Mouse (Mus musculus) liver, embryonic 16.5 days (tissue): ENCODE data around the gene C1qtnf2. TPM values are rescaled to one million over a fixed set of nuclear protein-coding genes. Genes with fewer than 3 reads are reported as not detected.

ENCODE experiments used
- ATAC-seq: fragments of 200-750 bp; cut with Nextera tagmentation; 2 replicates; pipeline ENCODE4 v1.8.0; 2017; ENCODE audit warnings: low read depth, mild to moderate bottlenecking, moderate number of reproducible peaks, moderate library complexity
- H3K27ac ChIP-seq: fragments of 300-500 bp; sonication (generic); 2 replicates; pipeline ENCODE4 v1.5.1; 2014; ENCODE audit warnings: mild to moderate bottlenecking, low read length
- H3K27me3 ChIP-seq: fragments of 300-500 bp; sonication (generic); 2 replicates; pipeline ENCODE4 v1.6.1; 2014; ENCODE audit warnings: low read depth, low read length, mixed read lengths; ENCODE audit not compliant: control insufficient read depth, insufficient read depth
- H3K36me3 ChIP-seq: fragments of 300-500 bp; sonication (generic); 2 replicates; pipeline ENCODE4 v1.6.1; 2014; ENCODE audit warnings: mild to moderate bottlenecking; ENCODE audit not compliant: control insufficient read depth, insufficient read depth
- H3K4me1 ChIP-seq: fragments of 300-500 bp; sonication (generic); 2 replicates; pipeline ENCODE4 v1.6.1; 2014; ENCODE audit warnings: low read depth, low read length, mixed read lengths; ENCODE audit not compliant: control insufficient read depth
- H3K4me2 ChIP-seq: fragments of 300-500 bp; sonication (generic); 2 replicates; pipeline ENCODE4 v1.6.1; 2014; ENCODE audit warnings: low read depth, low read length, mixed read lengths
- H3K4me3 ChIP-seq: fragments of 300-500 bp; sonication (generic); 2 replicates; pipeline ENCODE4 v1.5.1; 2014; ENCODE audit warnings: low read depth, mild to moderate bottlenecking, low read length
- H3K9ac ChIP-seq: fragments of 300-500 bp; sonication (generic); 2 replicates; pipeline ENCODE4 v1.6.1; 2014; ENCODE audit warnings: low read depth, low read length
- H3K9me3 ChIP-seq: fragments of 300-500 bp; sonication (generic); replicated peaks from 2 replicates; pipeline ENCODE4 v1.6.1; 2016; ENCODE audit warnings: low read length; ENCODE audit not compliant: control insufficient read depth
- WGBS: fragments of 180-500 bp; shearing (Covaris S2); extraction: QIAGEN DNeasy Blood & Tissue Kit; methylation state at CpG from one replicate; pipeline ENCODE4 v1.1.7; 2014; ENCODE audit not compliant: insufficient replicate concordance; 5-methylcytosine and 5-hydroxymethylcytosine counted together
- polyA plus RNA-seq: library from polyadenylated mRNA; unstranded; fragments of >200 nt; fragmentation: Nextera tagmentation; extraction: Ambion mirVana; gene quantifications from 2 replicates; pipeline ENCODE4 v1.2.1, GENCODE M21; 2015

The C1qtnf2 gene
- polyA plus RNA-seq, 1 experiment from 2014 or later: 1.3 TPM

- Histone ChIP-seq H3K9ac (no peak overlapping the region), H3K4me1 (no peaks in the 10 kb centered on the region), H3K4me2 (no peak overlapping the region), H3K36me3 (peaks cover 82% of the 10 kb centered on the region), H3K27me3 (no peaks in the 10 kb centered on the region), H3K27ac (no peak overlapping the region), H3K4me3 (no peak overlapping the region), H3K9me3 (no peaks in the 10 kb centered on the region)
- WGBS: 87% methylated on average over 13 of the region's 13 CpGs
- no peak for ATAC-seq
Measured at GRCm38 (mm10) chr11:43443183-43443582, 30.9 kb upstream of the C1qtnf2 start.

- no peak for ATAC-seq
- no peak overlapping the region for H3K4me2 ChIP-seq
- no peaks in the 10 kb centered on the region for H3K27me3 ChIP-seq
- no peaks in the 10 kb centered on the region for H3K9me3 ChIP-seq
- no peak overlapping the region for H3K27ac ChIP-seq
- H3K4me3 ChIP-seq: no peak overlapping the region
- WGBS: 68% methylated on average over 2 of the region's 2 CpGs
- H3K4me1 ChIP-seq: no peaks in the 10 kb centered on the region
- H3K36me3 ChIP-seq: peaks cover 23% of the 10 kb centered on the region
- H3K9ac ChIP-seq: no peak overlapping the region
Measured at GRCm38 (mm10) chr11:43449916-43450315, 24.2 kb upstream of the C1qtnf2 start.

- no peak for ATAC-seq
- H3K9me3 ChIP-seq: no peaks in the 10 kb centered on the region
- WGBS: 33% methylated on average over 4 of the region's 4 CpGs
- H3K4me1 ChIP-seq: no peaks in the 10 kb centered on the region
- H3K4me3 ChIP-seq: no peak overlapping the region
- H3K27me3 ChIP-seq: no peaks in the 10 kb centered on the region
- no peak overlapping the region for H3K27ac ChIP-seq
- H3K4me2 ChIP-seq: no peak overlapping the region
- H3K36me3 ChIP-seq: peaks cover 9% of the 10 kb centered on the region
- H3K9ac ChIP-seq: no peak overlapping the region
Measured at GRCm38 (mm10) chr11:43451322-43451721, 22.8 kb upstream of the C1qtnf2 start.

GRCm38 (mm10) chr11:43452266-43452665 is 21.8 kb upstream of the C1qtnf2 start:
- no peak overlapping the region for H3K4me2 ChIP-seq
- no peak overlapping the region for H3K4me3 ChIP-seq
- H3K27ac ChIP-seq: no peak overlapping the region
- H3K36me3 ChIP-seq: peaks cover 3% of the 10 kb centered on the region; the same call in 1 of the 2 replicates
- no peak for ATAC-seq
- no peaks in the 10 kb centered on the region for H3K27me3 ChIP-seq
- H3K9ac ChIP-seq: no peak overlapping the region
- H3K9me3 ChIP-seq: no peaks in the 10 kb centered on the region
- H3K4me1 ChIP-seq: no peaks in the 10 kb centered on the region
- 50% methylated on average over 2 of the region's 2 CpGs for WGBS

- Histone ChIP-seq H3K4me3 (no peak overlapping the region), H3K27ac (no peak overlapping the region), H3K9ac (no peak overlapping the region), H3K9me3 (no peaks in the 10 kb centered on the region), H3K4me2 (no peak overlapping the region), H3K36me3 (no peaks in the 10 kb centered on the region), H3K27me3 (no peaks in the 10 kb centered on the region), H3K4me1 (no peaks in the 10 kb centered on the region)
- 82% methylated on average over 25 of the region's 25 CpGs for WGBS
- ATAC-seq: no peak
Measured at GRCm38 (mm10) chr11:43463204-43463603, 10.9 kb upstream of the C1qtnf2 start.

- Histone ChIP-seq H3K9me3 (no peaks in the 10 kb centered on the region), H3K36me3 (no peaks in the 10 kb centered on the region), H3K9ac (no peak overlapping the region), H3K4me2 (no peak overlapping the region), H3K27me3 (no peaks in the 10 kb centered on the region; the same call in 1 of the 2 replicates), H3K4me1 (no peaks in the 10 kb centered on the region), H3K27ac (no peak overlapping the region), H3K4me3 (no peak overlapping the region)
- WGBS: 16% methylated on average over 5 of the region's 5 CpGs
- no peak for ATAC-seq
Measured at GRCm38 (mm10) chr11:43470118-43470517, 4.0 kb upstream of the C1qtnf2 start.

GRCm38 (mm10) chr11:43470881-43471820 is 2.9 kb upstream of the C1qtnf2 start:
- Histone ChIP-seq H3K9ac (no peak overlapping the region), H3K27me3 (no peaks in the 10 kb centered on the region; the same call in 1 of the 2 replicates), H3K4me1 (no peaks in the 10 kb centered on the region), H3K36me3 (no peaks in the 10 kb centered on the region), H3K27ac (no peak overlapping the region), H3K4me2 (no peak overlapping the region), H3K4me3 (no peak overlapping the region), H3K9me3 (no peaks in the 10 kb centered on the region)
- no peak for ATAC-seq
- 55% methylated on average over 6 of the region's 6 CpGs for WGBS

- Histone ChIP-seq H3K4me3 (no peak overlapping the region), H3K36me3 (no peaks in the 10 kb centered on the region), H3K27ac (no peak overlapping the region), H3K9ac (no peak overlapping the region), H3K4me2 (no peak overlapping the region), H3K9me3 (no peaks in the 10 kb centered on the region), H3K27me3 (no peaks in the 10 kb centered on the region; the same call in 1 of the 2 replicates), H3K4me1 (no peaks in the 10 kb centered on the region)
- no peak for ATAC-seq
- WGBS: 52% methylated on average over 1 of the region's 1 CpGs
Measured at GRCm38 (mm10) chr11:43473115-43473514, 961 bp upstream of the C1qtnf2 start.

- Histone ChIP-seq H3K36me3 (no peaks in the 10 kb centered on the region), H3K27me3 (no peaks in the 10 kb centered on the region; the same call in 1 of the 2 replicates), H3K4me1 (no peaks in the 10 kb centered on the region), H3K4me3 (no peak overlapping the region), H3K27ac (no peak overlapping the region), H3K9ac (no peak overlapping the region), H3K4me2 (no peak overlapping the region), H3K9me3 (no peaks in the 10 kb centered on the region)
- 43% methylated on average over 15 of the region's 15 CpGs for WGBS
- no peak for ATAC-seq
Measured at GRCm38 (mm10) chr11:43473635-43474224, 346 bp upstream of the C1qtnf2 start.
